Mouse (Mus musculus) liver, adult 2 months (tissue): ENCODE data around the gene Ttll5. TPM values are rescaled to one million over a fixed set of nuclear protein-coding genes. Genes with fewer than 3 reads are reported as not detected.

Experiments used
- DNase-seq: peaks from one replicate; pipeline ENCODE4 v3.0.0-alpha.2; 2011; ENCODE audit warnings: low read depth, low spot score; ENCODE audit errors: extremely low read depth
- H3K27ac ChIP-seq: fragments of 200-500 bp; replicated peaks from 2 replicates; pipeline ENCODE4 v1.5.1; 2012; ENCODE audit warnings: low read depth, mild to moderate bottlenecking, control low read depth, inconsistent platforms, low read length; ENCODE audit not compliant: insufficient read depth
- H3K27me3 ChIP-seq: fragments of 200-500 bp; 2 replicates; pipeline ENCODE4 v1.6.1; 2012; ENCODE audit warnings: mild to moderate bottlenecking, moderate library complexity, low read length, inconsistent platforms; ENCODE audit not compliant: control insufficient read depth, insufficient read depth
- H3K36me3 ChIP-seq: fragments of 200-500 bp; 2 replicates; pipeline ENCODE4 v1.6.1; 2012; ENCODE audit warnings: low read length, inconsistent platforms; ENCODE audit not compliant: control insufficient read depth, insufficient read depth
- H3K4me1 ChIP-seq: fragments of 200-500 bp; 2 replicates; pipeline ENCODE4 v1.6.1; 2011; ENCODE audit warnings: low read length; ENCODE audit not compliant: control insufficient read depth, insufficient read depth
- H3K4me3 ChIP-seq: fragments of 200-500 bp; 2 replicates; pipeline ENCODE4 v1.5.1; 2011; ENCODE audit warnings: low read depth, mild to moderate bottlenecking, control low read depth, low read length, moderate library complexity; ENCODE audit not compliant: insufficient read depth
- H3K79me2 ChIP-seq: fragments of 200-500 bp; 2 replicates; pipeline ENCODE4 v1.6.1; 2012; ENCODE audit warnings: inconsistent platforms, mild to moderate bottlenecking, low read length, moderate library complexity; ENCODE audit not compliant: control insufficient read depth, insufficient read depth
- H3K9ac ChIP-seq: fragments of 200-500 bp; 2 replicates; pipeline ENCODE4 v1.6.1; 2012; ENCODE audit warnings: low read depth, mild to moderate bottlenecking, control low read depth, inconsistent platforms, low read length
- CTCF ChIP-seq: fragments of 200-500 bp; IDR thresholded peaks from 2 replicates; pipeline ENCODE4 v1.5.1; 2011; ENCODE audit warnings: low read depth, low read length, control low read depth
- POLR2A ChIP-seq: fragments of 200-500 bp; IDR thresholded peaks from 2 replicates; pipeline ENCODE4 v1.6.1; 2011; ENCODE audit warnings: low read length, control low read depth; ENCODE audit not compliant: insufficient read depth; ENCODE audit errors: extremely low read depth
- WGBS: fragments of 180-500 bp; shearing (Covaris S2); methylation state at CpG from one replicate; pipeline ENCODE4 v1.1.7; 2018; 5-methylcytosine and 5-hydroxymethylcytosine counted together
- polyA plus RNA-seq: library from polyadenylated mRNA; depleted of rRNA; stranded (reverse); fragments of >200 nt; gene quantifications from 2 replicates; pipeline ENCODE4 v1.2.3, GENCODE M21; 2012
- total RNA-seq: library from RNA; depleted of rRNA; stranded (reverse); fragments of >200 nt; gene quantifications from 2 replicates; pipeline ENCODE4 v1.2.3, GENCODE M21; 2014

Ttll5 gene
- total and polyA plus RNA-seq, 2 experiments, result 7.6 to 13.1 TPM

- no peak overlapping the region for H3K4me3 ChIP-seq
- WGBS, result 58% methylated on average over 3 of the region's 3 CpGs
- H3K27me3 ChIP-seq, result no peaks in the 10 kb centered on the region
- no peak for DNase-seq
- TF ChIP-seq POLR2A (no peak), CTCF (no peak)
- no peak overlapping the region for H3K9ac ChIP-seq
- H3K79me2 ChIP-seq, result no peaks in the 10 kb centered on the region
- no peak overlapping the region for H3K27ac ChIP-seq
- H3K4me1 ChIP-seq, result no peaks in the 10 kb centered on the region
- no peaks in the 10 kb centered on the region for H3K36me3 ChIP-seq
Observed at GRCm38 (mm10) chr12:85955690-85956089, 131.2 kb downstream of the Ttll5 start.

DNA sequence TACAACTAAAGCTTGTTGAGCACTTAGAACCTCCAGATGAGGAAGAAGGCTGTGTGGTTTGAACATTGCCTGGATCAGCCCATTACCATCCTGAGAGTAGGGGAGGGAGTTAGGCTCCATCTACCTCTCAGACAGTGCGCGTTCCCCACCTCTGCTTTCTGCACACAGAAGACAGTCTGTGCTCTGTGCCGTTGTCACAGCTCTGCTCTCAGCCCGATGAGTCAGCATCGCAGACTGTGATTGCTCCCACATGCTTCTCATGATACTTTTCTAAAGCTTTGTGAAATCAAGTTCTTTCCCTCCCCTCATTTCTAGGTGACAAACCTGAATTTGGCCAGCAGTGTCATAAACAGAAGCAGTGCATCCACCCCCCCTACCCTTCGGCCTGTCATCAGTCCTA, 131.8 kb downstream of the Ttll5 start:
- Histone ChIP-seq H3K36me3 (no peaks in the 10 kb centered on the region), H3K79me2 (no peaks in the 10 kb centered on the region), H3K4me1 (no peaks in the 10 kb centered on the region), H3K27me3 (no peaks in the 10 kb centered on the region), H3K9ac (no peak overlapping the region), H3K4me3 (no peak overlapping the region), H3K27ac (no peak overlapping the region)
- DNase-seq, result no peak
- 96% methylated on average over 6 of the region's 6 CpGs for WGBS
- no peak for TF ChIP-seq POLR2A
- no peak for TF ChIP-seq CTCF

GRCm38 (mm10) chr12:85958460-85958859, 134.0 kb downstream of the Ttll5 start:
- H3K79me2 ChIP-seq, result no peaks in the 10 kb centered on the region

DNA sequence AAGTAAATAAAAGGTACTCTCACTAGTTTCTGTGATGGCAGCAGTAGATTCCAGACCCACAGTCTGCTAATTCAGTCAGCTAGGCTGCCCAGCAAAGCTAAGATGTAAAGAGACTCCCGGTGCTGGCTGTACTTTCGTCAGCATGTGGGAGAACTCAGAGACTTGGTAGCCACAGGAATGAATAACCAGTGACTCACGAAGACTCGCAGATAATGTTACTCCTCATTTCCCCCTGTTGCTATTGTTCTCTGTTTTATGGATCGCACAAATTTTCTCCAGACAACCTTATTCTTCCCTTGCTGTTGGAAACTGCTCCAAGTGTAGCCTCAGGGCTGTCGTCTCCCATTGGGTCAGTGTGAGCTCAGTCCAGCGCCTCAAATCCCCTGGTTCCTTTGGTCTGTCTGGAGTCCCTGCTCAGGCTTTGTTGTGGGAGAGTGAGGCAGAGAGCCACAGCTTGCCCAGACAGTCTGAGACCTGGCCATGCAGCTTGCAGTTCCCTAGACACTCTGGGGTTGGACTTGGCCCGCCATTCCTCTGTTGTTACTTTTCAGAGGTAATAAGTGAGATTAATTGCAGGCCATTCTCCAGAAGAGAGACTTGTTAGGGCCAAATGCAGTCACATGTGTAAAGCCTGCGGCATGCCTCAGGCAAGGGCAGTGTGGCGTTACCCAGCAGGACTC, 135.5 kb downstream of the Ttll5 start:
- Histone ChIP-seq H3K4me3 (no peak overlapping the region), H3K4me1 (peaks cover 1% of the 10 kb centered on the region; the same call in 1 of the 2 replicates), H3K79me2 (no peaks in the 10 kb centered on the region), H3K27ac (no peak overlapping the region), H3K9ac (no peak overlapping the region), H3K36me3 (no peaks in the 10 kb centered on the region), H3K27me3 (no peaks in the 10 kb centered on the region)
- DNase-seq, result no peak
- WGBS, result 91% methylated on average over 10 of the region's 10 CpGs
- TF ChIP-seq CTCF (no peak), POLR2A (no peak)

More at GRCm38 (mm10) chr12:85958460-85958859, 134.0 kb downstream of the Ttll5 start:
- H3K4me1 ChIP-seq, result peaks cover 1% of the 10 kb centered on the region; the same call in 1 of the 2 replicates
- no peak for DNase-seq
- H3K9ac ChIP-seq, result no peak overlapping the region
- H3K4me3 ChIP-seq, result no peak overlapping the region
- H3K36me3 ChIP-seq, result no peaks in the 10 kb centered on the region
- TF ChIP-seq POLR2A (no peak), CTCF (no peak)
- WGBS, result 90% methylated on average over 2 of the region's 2 CpGs
- no peak overlapping the region for H3K27ac ChIP-seq
- H3K27me3 ChIP-seq, result no peaks in the 10 kb centered on the region

DNA sequence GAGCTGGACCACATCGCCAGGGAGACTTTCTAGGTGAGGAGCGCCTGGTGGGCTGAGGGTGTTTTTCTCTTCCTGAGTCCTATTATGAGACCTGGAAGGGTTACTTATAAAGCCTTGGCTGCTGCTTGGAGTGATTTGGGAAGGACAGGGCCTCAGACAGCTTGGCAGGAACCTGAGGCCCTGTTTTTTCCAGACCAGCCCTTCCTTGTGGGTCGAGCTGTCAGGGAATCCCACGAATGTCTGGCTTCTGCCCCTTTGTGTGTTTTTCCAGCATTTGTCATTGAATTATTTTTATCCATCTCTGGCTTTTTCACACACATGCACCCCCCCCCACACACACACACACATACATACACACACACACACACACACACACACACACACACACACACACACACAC, 136.2 kb downstream of the Ttll5 start:
- H3K9ac ChIP-seq, result no peak overlapping the region
- WGBS, result 87% methylated on average over 4 of the region's 4 CpGs
- DNase-seq, result no peak
- no peaks in the 10 kb centered on the region for H3K27me3 ChIP-seq
- TF ChIP-seq CTCF, result no peak
- TF ChIP-seq POLR2A, result no peak
- no peak overlapping the region for H3K27ac ChIP-seq
- H3K79me2 ChIP-seq, result no peaks in the 10 kb centered on the region
- H3K4me1 ChIP-seq, result peaks cover 1% of the 10 kb centered on the region; the same call in 1 of the 2 replicates
- H3K4me3 ChIP-seq, result no peak overlapping the region
- H3K36me3 ChIP-seq, result no peaks in the 10 kb centered on the region

DNA sequence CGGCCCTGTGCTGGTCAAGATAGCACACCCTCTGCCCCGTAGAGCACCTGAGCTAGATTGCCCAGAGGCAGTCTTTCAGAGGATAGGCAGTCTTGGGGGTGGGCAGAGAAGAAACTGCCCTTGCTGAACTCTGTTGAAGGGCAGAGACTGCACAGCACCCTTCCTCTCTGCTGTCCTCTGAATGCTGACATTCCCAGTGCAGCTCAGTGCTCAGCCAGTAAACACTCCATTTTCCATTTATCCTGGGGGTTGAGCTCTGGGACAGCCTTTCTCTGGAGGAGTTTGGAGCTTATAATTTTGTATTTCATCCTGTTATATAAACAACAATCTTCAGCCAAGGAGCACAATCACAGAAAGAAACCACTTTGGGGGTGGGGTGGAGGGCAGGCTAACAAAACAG, 138.7 kb downstream of the Ttll5 start:
- Histone ChIP-seq H3K4me1 (peaks cover 1% of the 10 kb centered on the region; the same call in 1 of the 2 replicates), H3K4me3 (no peak overlapping the region), H3K27ac (no peak overlapping the region), H3K79me2 (no peaks in the 10 kb centered on the region), H3K36me3 (no peaks in the 10 kb centered on the region), H3K9ac (no peak overlapping the region), H3K27me3 (no peaks in the 10 kb centered on the region)
- 83% methylated on average over 2 of the region's 2 CpGs for WGBS
- TF ChIP-seq CTCF (no peak), POLR2A (no peak)
- no peak for DNase-seq
